Mouse (Mus musculus) thymus, postnatal 14 days (tissue): ENCODE measurements at regions not wholly inside any gene's neighbourhood (a gene's known extent, or its start where the extent isn't known, plus 50 kb on each side); places are given as distances from the start of the nearest gene placed in this dataset.

Source experiments
- DNase-seq: peaks from one replicate; pipeline ENCODE4 v3.0.0; 2021

DNA sequence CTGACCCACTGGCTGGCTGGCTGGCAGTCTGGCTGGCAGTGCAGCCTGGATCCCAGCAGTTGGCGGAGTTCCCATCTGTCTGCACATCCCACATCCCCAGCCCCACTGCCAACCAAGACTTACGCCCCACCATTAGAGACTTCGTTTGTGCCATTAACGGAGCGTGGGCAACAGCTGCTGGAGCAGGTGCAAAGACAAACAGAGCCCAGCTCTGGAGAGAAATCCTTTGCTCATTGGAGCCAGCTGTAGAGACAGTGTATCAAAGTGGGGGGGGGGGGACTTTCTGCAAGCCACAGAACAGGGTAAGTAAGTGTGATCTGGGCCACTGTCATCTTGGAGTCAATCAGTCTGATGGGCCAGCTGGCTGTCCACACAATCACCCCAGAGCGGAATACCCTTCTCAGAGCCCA lies 52.3 kb downstream of the Rplp1 start:
- no peak for DNase-seq

DNA sequence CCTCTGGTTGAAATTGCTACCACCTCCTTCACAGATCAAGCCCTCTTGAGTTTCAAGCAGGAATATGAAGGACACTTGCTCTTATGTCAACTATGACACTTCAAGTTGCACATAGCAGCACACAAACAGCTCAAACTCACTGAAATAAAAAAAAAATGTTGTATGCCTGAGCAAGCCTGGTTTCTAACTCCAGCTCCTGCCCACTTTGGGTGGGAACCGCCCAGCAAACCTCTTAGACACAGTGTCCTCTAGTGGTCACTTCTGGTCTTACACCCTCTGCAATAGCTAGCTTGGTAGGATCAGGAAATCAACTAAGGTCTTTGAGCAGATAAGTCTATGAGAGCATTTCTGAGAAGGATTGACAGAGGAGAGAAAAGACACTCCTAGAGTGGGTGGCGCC lies 54.2 kb downstream of the Rplp1 start:
- DNase-seq, result peak; percentile 83

DNA sequence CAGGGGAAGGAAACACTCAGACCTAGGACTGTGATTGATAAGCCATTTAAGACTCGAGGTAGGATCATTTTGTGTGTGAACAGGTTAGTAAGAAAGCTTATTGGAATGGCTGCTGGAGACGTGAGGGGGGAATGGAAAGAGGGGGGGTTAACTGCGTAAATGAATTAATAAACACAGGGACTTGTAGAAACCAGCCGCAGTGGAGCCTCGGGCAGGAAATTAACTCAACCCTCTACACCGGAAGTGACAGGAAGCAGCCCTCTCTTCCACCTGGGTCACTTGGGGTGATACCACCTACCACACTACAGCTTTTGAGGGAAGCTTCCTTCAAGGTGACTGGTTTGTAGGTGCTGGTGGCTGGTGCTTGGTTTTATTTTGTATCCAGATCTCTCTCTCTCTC lies 54.9 kb downstream of the Rplp1 start:
- DNase-seq, result peak; percentile 49

DNA sequence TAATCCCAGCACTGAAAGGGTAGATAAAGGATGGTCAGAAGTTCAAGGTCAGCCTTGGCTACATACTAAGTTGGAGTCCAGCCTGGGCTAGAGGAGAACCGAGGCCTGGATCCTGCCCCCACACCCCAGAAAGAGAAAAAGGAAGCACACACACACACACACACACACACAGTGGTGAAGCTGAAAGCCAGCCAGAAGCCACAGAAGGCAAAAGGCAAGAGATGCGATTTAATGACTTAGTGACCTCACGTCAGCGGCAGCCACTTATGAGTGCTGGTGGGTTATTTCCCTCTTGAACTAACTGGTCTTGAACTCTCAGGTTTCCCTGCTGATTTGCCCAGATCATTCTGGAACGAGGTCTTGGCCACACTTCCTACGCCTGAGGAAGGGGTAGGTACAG lies 56.5 kb downstream of the Rplp1 start:
- DNase-seq, result no peak

DNA sequence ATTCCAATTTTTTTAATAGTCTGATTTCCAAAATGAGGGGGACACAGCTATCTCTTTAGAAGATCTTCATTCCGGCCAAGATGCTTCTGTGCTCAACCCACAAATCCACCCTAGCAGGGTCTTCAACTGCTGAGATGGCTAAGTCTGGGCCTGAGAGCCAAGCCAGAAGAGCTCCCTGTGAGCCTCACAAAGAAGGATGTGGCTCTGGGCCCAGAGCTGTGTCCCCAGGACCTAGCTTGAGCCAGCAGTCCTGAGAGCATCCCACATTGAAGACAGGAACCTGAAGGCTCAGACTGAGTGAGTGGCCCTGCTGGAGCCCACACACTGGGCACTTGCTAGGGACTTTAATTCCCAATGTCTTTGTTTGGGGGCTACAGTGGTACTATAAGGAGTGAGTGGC lies 57.7 kb downstream of the Rplp1 start:
- DNase-seq, result no peak

DNA sequence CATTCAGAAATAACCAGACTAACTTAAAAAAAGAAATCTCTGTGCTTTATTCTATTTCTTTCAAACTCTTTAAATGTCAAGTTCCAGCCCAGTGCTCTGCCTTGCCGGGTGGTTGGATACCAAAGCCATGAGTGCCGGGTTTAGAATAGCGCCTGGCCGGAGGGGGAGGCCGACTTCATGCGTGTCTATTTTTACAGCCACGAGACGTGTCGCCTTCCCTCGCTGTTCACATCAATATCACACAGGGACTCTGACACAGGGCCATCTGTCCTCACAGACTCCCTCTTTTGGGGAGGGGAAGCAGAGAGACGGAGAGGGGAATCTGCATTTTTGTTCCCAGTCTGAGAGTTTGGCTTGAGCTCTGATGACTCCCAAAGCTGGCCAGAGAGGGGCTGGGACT lies 58.7 kb downstream of the Rplp1 start:
- DNase-seq, result no peak

DNA sequence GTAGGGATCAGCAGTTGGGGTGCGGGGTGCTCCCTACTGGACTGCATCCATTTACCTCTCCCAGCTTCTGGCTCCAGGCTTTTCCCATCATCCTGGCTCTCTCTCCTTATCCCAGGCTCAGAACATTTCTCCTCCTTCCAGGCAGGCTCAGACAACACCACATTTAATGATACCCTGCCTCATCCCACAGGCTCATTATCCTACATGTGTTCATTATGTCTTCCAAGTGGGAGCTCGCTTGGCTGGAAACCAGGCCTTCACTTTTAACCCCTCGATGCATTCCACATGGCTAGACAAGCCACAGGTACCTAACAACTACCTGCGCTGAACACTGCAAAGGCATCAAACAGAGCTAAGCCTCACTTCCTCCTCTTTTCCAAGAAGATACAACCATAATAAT lies 60.5 kb downstream of the Rplp1 start:
- DNase-seq, result no peak

DNA sequence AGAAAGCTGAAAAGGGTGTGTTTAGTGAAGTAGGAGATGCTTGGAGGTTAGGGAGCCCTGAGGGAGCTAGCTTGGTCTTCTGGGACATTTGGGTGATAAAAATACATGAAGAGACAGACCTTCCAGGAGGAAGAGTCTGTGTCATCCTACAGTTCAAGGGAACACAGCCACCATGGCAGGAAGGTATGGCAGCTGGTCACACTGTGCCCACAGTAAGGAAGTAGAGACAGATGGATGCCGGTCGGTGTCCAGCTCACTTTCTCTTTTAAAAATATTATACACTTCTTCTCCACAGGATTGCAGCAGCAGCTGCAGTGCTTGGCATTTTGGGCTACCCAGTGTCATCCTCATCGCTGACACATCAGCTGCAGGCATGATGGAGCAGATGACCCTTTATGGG lies 63.0 kb downstream of the Rplp1 start:
- no peak for DNase-seq

DNA sequence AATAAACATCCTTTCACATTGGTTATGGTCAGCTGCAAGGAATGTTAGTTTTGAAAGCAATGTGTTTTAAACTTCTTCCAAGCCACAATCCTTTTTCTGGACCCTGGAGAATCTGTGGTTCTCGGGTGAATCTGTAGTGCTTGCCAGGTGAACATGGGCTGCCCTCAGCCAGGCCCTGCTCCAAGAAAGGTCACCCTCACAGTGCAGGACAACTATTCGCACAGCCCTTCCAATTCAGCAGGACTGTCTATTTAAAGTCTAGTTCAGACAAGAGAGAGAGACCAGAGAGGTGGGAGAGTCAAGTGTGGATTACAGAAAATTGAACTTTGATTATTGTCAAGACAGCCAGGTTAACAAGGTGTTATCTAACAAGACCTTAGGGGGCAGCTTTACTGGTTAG lies 65.9 kb downstream of the Rplp1 start:
- DNase-seq, result no peak

DNA sequence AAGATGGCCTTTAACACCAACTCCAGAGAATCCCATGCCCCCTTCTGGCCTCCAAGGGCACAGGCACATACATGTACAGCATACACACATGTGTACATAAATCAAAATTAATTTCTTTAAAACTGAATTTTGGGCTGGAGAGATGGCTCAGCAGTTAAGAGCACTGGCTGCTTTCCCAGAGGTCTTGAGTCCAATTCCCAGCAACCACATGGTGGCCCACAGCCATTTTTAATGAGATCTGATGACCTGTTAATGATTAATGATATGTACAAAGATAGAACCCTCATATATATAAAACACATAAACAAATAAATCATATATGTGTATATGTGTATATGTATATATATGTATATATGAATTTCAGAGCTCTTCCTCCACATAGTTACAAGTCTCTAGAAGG lies 66.8 kb downstream of the Rplp1 start:
- no peak for DNase-seq

DNA sequence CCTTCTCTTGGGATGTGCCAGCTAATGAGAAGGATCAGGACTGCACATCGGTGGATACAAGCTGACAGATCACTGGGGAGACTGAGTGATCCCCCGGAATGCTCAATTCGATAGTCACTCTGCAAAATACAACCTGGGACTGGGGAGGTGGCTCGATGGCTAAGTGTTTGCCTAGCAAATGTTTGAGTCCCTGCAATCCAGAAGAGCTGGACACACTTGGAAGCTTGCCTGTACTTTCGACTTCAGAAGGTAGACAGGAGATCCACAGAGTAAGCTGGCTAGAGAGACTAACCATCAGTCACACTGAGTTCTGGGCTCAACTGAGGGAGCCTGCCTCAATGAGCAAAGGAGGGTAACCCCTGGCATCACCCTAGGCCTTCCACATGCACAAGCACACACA lies 69.7 kb downstream of the Rplp1 start:
- no peak for DNase-seq

DNA sequence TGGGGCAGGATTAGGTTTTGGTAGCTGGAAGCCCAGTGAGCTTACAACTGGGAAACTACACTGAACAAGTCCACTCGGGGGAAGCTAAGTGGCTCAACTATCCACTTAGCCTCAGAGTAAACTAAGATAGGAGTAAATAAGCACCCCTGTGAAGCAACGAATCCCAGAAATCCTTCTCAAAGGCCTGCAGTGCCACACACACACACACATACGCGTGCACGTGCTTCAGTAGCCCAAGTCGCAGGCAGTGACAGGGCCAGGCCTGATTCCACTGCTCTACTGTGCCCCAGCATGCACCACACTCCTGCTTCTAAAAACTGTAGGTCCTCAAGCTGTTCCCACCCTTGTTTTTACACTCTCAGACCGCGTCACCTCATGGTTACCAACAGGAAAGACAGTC lies 70.2 kb downstream of the Rplp1 start:
- DNase-seq, result no peak

DNA sequence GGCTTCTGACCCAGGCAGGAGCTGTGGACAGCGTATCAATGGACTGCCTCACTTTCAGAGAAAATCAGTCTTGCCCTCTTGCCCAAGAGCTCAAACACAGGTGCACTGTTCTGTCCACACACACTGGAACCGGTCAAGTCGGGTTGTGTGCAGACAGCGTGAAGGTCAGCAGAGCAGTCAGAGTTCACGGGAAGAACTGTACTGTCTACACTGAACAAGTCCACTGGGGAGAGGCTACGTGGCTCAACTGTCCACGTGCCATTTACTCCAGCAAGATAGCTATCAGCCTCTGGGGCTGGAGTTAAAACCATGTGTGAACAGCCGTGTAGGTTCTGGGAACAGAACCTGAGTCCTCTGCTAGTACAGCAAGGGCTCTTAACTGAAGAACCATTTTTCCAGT lies 70.8 kb downstream of the Rplp1 start:
- DNase-seq, result no peak

DNA sequence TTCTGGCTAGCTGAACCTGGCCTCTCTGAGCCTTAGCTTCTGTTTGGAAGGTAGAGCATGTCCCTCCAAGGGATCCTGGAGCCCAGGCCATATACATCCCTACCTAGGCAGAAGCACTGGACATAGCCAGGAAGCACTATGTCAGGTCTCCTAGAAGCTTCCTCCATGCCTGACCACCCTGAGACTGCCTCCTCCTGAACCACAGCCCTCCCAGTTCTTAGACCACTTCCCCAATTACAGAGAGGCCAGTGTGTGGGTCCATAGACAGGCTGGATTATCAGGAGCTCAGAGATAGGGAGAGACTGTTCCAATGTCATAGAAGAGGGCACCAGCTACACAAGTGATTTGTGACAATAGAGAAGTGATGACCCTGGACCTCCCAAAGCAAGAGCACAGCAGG lies 72.0 kb downstream of the Rplp1 start:
- DNase-seq, result no peak

DNA sequence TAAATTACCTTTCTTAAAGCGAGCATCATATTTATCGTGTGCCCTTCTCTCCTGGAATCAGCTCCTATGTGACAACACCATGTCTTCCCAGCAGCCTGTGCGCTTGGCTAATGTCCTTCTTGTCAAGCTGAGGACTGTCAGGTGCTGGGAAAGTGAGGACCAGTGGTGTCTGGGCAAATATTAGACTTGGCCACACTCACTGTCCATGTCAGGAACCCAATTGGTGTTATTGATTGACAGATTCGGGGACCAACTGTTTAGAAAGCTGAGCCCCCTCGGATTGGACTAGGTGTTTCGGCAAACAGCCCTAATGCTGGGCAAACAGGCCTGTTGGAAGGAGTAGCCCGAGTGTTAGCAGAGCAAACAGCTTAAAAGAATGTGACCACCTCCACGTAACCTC lies 73.1 kb downstream of the Rplp1 start:
- DNase-seq, result no peak

DNA sequence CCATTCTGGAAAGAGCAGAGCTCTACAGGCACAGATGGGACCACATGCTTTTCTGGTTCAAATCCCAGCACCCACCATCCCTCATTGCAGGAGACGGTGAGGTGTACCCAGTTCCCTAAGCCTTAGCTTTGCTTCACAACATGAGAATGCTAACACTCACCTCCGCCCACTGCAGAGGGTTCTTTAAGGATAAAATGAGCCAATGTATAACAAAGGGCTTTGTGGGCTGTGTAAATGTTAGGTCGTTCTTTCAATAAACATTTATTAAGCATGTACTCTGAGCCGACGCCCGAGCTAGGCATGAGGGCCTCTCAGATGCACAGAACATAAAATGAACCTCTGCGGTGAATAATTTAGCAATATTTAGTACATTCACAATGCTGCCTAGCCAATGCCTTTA lies 74.0 kb downstream of the Rplp1 start:
- DNase-seq, result no peak

DNA sequence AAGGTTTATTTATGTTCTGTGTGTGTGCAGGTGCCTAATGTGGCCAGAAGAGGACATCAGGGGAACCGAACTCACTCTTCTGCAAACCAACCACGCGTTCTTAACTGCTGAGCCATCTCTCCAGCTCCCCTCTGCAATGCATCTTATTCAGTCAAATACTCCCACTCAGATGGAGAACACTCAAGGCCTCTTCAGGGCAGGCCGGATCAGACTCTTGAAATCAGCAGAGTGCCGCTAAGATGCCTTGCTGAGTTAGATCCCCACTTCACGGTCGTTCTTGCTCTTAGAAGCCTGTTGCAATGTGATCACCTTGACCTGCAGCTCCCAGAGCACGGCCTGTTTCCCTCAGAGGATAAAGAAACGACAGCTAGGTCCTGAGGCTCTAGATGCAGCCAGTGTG lies 81.1 kb downstream of the Rplp1 start:
- no peak for DNase-seq

DNA sequence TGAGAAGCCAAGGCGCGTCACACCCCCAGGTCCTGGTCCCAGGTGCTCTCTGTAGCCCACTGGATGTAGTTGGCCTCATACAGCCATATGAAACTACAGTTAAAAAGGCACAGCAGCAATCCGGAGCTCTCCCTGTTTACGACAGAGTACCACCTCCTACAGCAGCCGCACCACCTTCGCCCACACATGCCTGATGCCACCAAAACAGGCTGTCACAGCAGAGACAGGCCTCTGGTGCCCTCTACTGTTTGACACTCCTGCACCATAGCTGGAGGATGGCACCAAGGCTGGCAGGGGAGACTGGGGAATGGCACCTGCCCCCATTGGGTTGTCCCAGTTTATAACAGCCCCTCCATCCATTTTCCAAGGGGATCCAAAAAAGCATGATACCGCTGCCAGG lies 84.1 kb downstream of the Rplp1 start:
- DNase-seq, result peak; percentile 88

DNA sequence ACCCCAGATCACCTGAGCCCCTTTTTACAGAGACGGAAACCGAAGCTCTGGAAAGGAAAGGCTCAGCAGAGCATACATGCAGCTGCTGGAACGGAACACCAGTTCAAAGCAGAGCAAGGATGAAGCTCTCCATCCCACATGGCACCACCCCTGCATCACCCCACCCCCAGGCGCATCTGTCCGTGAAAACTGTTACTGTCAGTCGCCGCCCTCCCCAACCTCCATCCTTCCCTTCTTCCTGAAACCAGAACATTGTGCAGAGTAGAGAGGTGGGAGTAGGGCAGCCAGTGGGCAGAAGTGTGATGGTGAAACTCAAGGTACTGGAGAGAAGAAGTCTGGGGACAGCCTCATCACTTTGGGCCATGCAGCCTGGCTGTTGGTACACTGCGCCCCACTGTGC lies 84.6 kb downstream of the Rplp1 start:
- peak; percentile 6 for DNase-seq

DNA sequence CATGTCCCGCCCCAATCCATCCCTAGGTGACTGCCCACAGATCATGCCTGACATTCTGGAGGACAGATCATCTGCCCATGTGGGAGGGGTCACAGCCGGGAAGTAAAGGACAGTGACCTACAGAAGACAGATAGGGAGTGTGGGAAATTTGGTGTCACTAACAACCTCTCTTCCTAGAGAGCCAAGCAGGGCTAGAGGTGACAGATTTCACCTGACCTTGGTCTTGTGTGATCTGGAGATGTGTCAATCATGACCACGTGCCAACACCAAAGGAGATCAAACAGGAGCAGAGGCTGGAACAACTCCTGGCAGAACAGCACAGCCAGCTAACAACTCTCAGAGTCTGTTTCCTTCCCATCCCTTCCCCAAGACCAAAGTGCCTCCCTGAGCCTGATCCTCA lies 85.0 kb downstream of the Rplp1 start:
- no peak for DNase-seq

DNA sequence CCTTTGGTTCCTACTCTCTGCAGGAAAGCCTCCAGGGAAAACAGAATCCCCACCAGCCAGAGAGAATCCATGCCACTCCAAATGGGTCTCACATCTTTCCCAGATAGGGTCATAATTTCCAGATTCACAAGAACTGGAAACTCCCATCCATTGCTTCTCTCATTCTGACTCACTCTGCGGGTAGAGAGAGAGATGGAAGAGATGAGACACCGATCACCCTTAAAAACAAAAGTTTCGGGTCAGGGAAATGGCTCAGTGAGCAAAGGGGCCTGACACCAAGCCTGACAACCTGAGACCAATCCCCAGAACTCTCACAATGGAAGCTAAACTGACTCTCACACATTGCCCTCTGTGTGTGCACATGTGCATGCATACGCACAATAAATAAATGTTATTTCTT lies 86.6 kb downstream of the Rplp1 start:
- no peak for DNase-seq

DNA sequence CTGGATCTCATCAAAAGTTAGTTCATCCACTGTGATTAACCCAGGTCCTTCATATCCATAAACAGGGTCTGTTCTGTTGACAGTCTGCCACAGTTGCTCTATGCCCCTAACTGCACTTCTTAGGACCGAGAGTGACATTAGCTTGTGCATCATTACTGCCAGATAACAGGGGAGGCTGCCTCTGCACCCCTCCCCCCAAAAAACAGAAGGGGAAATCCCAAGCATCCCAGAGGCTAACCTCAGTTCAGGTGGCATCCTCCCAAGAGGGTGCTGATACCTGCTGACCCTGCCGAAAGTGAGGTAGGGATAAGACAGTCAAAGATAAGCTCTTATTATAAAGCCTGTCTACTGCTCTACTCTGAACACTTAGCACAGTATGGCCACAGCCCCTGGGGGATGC lies 87.3 kb downstream of the Rplp1 start:
- no peak for DNase-seq

DNA sequence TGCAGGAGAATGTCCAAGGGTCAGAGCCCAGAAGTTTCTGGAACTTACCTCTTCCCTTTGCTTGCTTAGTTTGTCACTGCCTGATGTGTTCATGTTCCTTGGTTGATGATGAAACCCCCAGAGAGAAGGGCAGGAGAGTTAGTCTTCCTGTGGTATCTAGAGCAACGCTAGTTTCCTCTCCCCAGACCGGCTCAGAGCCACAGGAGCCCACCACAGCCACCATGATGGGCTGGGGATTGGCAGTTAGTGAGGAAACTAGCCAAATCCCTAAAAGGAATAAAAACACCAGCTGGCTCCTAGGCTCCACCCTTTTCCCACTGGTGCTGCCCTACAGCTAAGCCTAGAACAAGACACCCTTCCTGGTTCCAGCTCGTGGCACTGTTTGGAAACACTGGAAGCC lies 87.9 kb downstream of the Rplp1 start:
- DNase-seq, result no peak

DNA sequence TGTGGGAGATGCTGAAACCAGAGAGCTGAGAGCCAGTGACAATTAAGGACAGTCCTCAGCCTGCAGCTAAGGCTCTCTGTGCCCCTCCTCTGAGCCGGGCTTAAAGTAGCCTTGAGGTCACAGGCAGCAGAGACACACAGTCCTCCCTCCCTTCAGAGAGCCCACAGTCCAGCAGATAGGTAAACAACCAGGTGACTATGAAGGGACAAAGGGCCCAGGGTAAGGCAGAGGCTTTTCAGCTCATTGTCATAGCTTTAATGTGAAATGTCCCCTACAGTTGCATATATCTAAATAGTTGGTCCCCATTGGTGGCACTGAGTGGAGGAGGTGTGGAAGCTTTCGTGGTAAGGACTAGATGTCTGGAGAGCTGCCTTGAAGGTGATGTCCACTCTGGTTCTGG lies 88.5 kb downstream of the Rplp1 start:
- DNase-seq, result no peak

DNA sequence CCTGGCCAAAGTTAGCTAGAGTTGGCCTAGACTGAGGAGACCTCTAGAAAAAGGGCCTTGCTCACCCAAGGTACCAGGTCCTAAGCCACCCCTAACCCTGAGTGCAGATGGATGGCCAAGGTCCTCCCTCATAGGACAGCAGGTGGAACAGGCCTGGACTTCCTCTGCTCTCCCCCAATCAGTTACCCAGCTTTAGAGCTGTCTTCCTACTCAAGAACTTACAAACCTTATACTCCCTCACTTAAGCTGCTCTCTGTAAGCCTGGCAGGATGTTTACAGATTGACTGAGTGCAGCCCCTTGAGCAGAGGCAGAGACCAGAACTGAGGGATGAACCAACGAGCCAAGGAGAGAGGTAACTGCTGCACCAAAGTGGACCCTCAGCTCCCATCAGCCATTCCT lies 94.5 kb downstream of the Rplp1 start:
- DNase-seq, result no peak

DNA sequence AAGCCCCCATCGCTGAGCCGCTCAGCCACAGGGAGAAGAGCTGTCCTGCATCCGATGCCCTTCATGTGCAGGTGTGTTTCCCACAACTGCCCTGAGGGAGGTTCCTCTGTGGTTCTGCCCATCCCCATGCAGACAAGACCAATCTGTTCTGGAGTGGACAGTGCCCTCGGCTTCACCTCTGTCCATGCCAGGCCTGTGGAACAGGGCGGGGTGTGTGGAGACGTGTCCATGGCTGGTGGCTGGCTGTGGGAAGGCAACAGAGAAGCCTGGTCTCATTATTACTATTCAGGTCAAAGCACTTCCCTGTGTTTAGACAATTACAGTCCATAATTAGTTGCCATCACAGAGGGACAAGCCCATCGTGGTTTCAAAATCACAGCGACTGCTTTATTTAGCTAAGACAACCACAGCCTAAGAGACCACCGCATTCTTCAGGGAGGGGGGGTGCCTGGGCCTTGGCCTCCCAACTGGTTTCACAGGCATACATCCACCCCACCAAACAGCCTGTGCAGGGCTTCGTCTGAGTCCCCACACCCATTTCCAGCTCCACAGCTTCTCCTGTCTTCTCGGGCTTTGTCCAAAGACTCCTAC lies 97.7 kb downstream of the Rplp1 start:
- DNase-seq, result no peak
